Mouse (Mus musculus) thymus, postnatal 0 days (tissue): ENCODE data around the gene Dtnb. TPM values are rescaled to one million over a fixed set of nuclear protein-coding genes. Genes with fewer than 3 reads are reported as not detected.

Experiments used
- DNase-seq: peaks from one replicate; pipeline ENCODE4 v3.0.0-alpha.2; 2015; ENCODE audit warnings: low spot score
- polyA plus RNA-seq: library from polyadenylated mRNA; unstranded; fragments of >200 nt; fragmentation: Nextera tagmentation; extraction: Ambion mirVana; gene quantifications from 2 replicates; pipeline ENCODE4 v1.2.1, GENCODE M21; 2015

The Dtnb gene
- polyA plus RNA-seq, 1 experiment from 2014 or later: 27.8 TPM

- DNase-seq: no peak
These were observed 233.7 kb downstream of the Dtnb start, which contains the start of gene Dnmt3a for GRCm38 (mm10) chr12:3805852-3806251. Gene Dnmt3a (plus strand): TSS chr12:3806007.

GRCm38 (mm10) chr12:3806271-3806684, 234.1 kb downstream of the Dtnb start:
- DNase-seq: peak; percentile 87

GRCm38 (mm10) chr12:3806703-3807547, 234.7 kb downstream of the Dtnb start:
- DNase-seq: no peak

- DNase-seq: peak; percentile 67
These were observed 235.6 kb downstream of the Dtnb start for GRCm38 (mm10) chr12:3807548-3808395.

GRCm38 (mm10) chr12:3808396-3808981, 236.3 kb downstream of the Dtnb start:
- no peak for DNase-seq

- DNase-seq: no peak
These were observed 237.5 kb downstream of the Dtnb start for GRCm38 (mm10) chr12:3809520-3810180.

- no peak for DNase-seq
These were observed 238.3 kb downstream of the Dtnb start for GRCm38 (mm10) chr12:3810455-3810854.

- DNase-seq: no peak
These were observed 239.4 kb downstream of the Dtnb start for GRCm38 (mm10) chr12:3811596-3811995.

GRCm38 (mm10) chr12:3812251-3812650, 240.1 kb downstream of the Dtnb start:
- no peak for DNase-seq

GRCm38 (mm10) chr12:3813138-3813537, 241.0 kb downstream of the Dtnb start:
- DNase-seq: no peak

- DNase-seq: no peak
These were observed 243.2 kb downstream of the Dtnb start for GRCm38 (mm10) chr12:3815386-3815785.

GRCm38 (mm10) chr12:3817033-3817432, 244.9 kb downstream of the Dtnb start:
- DNase-seq: no peak

GRCm38 (mm10) chr12:3817566-3817965, 245.4 kb downstream of the Dtnb start:
- DNase-seq: no peak

GRCm38 (mm10) chr12:3819899-3820298, 247.7 kb downstream of the Dtnb start:
- DNase-seq: no peak

- peak; percentile 32 for DNase-seq
These were observed 251.2 kb downstream of the Dtnb start for GRCm38 (mm10) chr12:3823408-3823807.

GRCm38 (mm10) chr12:3824906-3825713, 252.9 kb downstream of the Dtnb start:
- no peak for DNase-seq

GRCm38 (mm10) chr12:3825714-3826080, 253.5 kb downstream of the Dtnb start:
- DNase-seq: no peak

- DNase-seq: no peak
These were observed 255.6 kb downstream of the Dtnb start for GRCm38 (mm10) chr12:3827771-3828170.
